Mouse (Mus musculus): ENCODE data around the gene Hsdl1. TPM values are rescaled to one million over a fixed set of nuclear protein-coding genes. Genes with fewer than 3 reads are reported as not detected.

The Hsdl1 gene
- polyA plus RNA-seq, 1 experiment from 2014 or later, result 183 TPM

DNA sequence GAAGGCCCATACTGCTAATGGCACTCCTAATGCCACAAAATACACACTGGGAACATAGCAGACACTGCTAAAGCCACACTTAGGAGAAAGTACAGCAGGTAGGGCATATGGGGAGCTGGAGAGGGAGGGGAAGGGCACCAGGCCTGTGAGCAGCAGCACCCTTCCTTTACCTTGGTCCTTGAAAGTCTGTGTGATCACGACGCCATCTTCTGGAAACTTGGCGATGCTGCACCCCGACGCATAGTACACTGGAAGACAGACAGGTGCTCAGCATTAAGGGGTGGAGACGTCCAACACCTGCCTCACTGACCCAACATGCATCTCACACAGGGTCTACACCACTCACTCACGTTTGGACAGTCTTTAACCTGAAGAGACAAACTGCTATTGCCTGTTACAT is 54.9 kb downstream of the Hsdl1 start:
- WGBS, result 72% methylated on average over 7 of the region's 7 CpGs
- Histone ChIP-seq H3K4me3 (replicated peaks; ENCODE audit: low read length) (no peak overlapping the region), H3K27me3 (replicated peaks; ENCODE audit: control insufficient read depth, insufficient read depth, low read length) (no peaks in the 10 kb centered on the region), H3K36me3 (ENCODE audit: control insufficient read depth, insufficient read depth) (peaks cover 31% of the 10 kb centered on the region), H3K9me3 (ENCODE audit: control insufficient read depth, low read length) (no peaks in the 10 kb centered on the region), H3K27ac (ENCODE audit: low read length) (no peak overlapping the region), H3K4me1 (replicated peaks; ENCODE audit: control insufficient read depth, insufficient read depth, low read length) (no peaks in the 10 kb centered on the region), H3K9ac (replicated peaks; ENCODE audit: low read depth, low read length) (no peak overlapping the region), H3K4me2 (ENCODE audit: low read length) (no peak overlapping the region)
- no peak for ATAC-seq

DNA sequence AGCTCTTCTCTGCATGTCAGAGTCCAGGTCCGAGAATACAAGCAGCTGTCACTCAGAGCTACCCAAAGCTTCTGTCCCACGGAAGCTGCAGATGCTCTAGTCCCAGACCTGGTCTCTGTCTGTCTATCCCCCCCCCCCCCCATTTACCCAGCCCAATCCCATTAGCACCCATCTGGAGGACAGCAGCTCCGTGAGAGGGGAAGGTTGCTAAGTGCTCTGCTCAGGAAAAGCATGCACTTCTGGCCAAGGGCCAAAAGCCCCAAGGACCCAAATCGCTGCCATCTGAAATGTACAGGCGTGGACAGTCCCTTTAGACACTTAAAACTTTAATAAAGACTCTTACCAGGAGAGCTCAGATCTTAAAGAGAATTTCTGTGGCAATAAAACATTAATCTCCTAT is 58.3 kb downstream of the Hsdl1 start:
- Histone ChIP-seq H3K4me3 (replicated peaks; ENCODE audit: low read length) (no peak overlapping the region), H3K4me2 (ENCODE audit: low read length) (no peak overlapping the region), H3K27me3 (replicated peaks; ENCODE audit: control insufficient read depth, insufficient read depth, low read length) (no peaks in the 10 kb centered on the region), H3K4me1 (replicated peaks; ENCODE audit: control insufficient read depth, insufficient read depth, low read length) (no peaks in the 10 kb centered on the region), H3K9me3 (ENCODE audit: control insufficient read depth, low read length) (no peaks in the 10 kb centered on the region), H3K36me3 (ENCODE audit: control insufficient read depth, insufficient read depth) (peaks cover 30% of the 10 kb centered on the region), H3K9ac (replicated peaks; ENCODE audit: low read depth, low read length) (no peak overlapping the region), H3K27ac (ENCODE audit: low read length) (no peak overlapping the region)
- WGBS, result 43% methylated on average over 5 of the region's 5 CpGs
- no peak for ATAC-seq

GRCm38 (mm10) chr8:119515767-119516166 is 59.2 kb downstream of the Hsdl1 start:
- 48% methylated on average over 3 of the region's 3 CpGs for WGBS
- Histone ChIP-seq H3K9ac (replicated peaks; ENCODE audit: low read depth, low read length) (no peak overlapping the region), H3K4me1 (replicated peaks; ENCODE audit: control insufficient read depth, insufficient read depth, low read length) (no peaks in the 10 kb centered on the region), H3K36me3 (ENCODE audit: control insufficient read depth, insufficient read depth) (peaks cover 28% of the 10 kb centered on the region), H3K9me3 (ENCODE audit: control insufficient read depth, low read length) (no peaks in the 10 kb centered on the region), H3K4me3 (replicated peaks; ENCODE audit: low read length) (no peak overlapping the region), H3K27me3 (replicated peaks; ENCODE audit: control insufficient read depth, insufficient read depth, low read length) (no peaks in the 10 kb centered on the region), H3K27ac (ENCODE audit: low read length) (no peak overlapping the region), H3K4me2 (ENCODE audit: low read length) (no peak overlapping the region)
- ATAC-seq, result no peak

DNA sequence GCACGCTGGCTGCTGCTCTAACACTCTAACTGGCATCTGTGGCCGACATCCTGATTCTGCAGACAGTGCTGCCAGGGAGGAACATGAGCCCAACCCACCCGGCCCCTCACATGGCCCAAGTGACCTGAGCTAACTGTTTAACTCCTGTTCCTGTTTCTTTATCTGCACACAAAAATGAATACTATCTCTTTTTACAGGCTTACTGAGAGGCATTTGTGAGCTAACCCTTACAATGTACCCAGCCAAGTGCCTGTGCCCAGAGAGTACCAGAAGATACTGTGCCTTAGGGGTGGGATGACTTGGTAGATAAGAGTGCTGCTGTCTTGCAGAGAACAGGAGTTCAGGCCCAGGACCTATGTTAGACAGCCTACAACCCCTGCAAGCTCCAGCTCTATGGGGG is 60.0 kb downstream of the Hsdl1 start:
- Histone ChIP-seq H3K27me3 (replicated peaks; ENCODE audit: control insufficient read depth, insufficient read depth, low read length) (no peaks in the 10 kb centered on the region), H3K4me3 (replicated peaks; ENCODE audit: low read length) (no peak overlapping the region), H3K4me2 (ENCODE audit: low read length) (no peak overlapping the region), H3K4me1 (replicated peaks; ENCODE audit: control insufficient read depth, insufficient read depth, low read length) (no peaks in the 10 kb centered on the region), H3K27ac (ENCODE audit: low read length) (no peak overlapping the region), H3K9ac (replicated peaks; ENCODE audit: low read depth, low read length) (no peak overlapping the region), H3K36me3 (ENCODE audit: control insufficient read depth, insufficient read depth) (peaks cover 29% of the 10 kb centered on the region), H3K9me3 (ENCODE audit: control insufficient read depth, low read length) (no peaks in the 10 kb centered on the region)
- WGBS, result 95% methylated on average over 3 of the region's 3 CpGs
- ATAC-seq, result no peak

DNA sequence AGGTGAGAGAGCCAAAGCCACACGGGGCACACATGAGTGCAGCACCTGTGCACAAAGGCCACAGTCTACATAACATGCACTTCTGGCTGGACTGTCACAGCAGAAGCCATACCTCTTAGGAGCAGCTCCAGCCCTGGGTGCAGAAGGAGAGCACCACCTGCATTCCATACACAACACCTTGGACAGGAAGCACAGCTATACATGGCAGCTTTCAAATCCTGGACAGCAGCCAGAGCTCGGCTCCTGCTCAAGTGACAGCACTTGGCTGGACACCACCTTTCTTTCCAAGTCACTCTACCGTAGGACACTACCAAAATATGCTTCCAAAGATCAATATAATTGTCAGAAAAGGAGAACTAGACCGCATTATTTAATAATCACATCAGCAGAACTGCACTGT is 61.6 kb downstream of the Hsdl1 start:
- no peaks in the 10 kb centered on the region for H3K27me3 ChIP-seq (replicated peaks; ENCODE audit: control insufficient read depth, insufficient read depth, low read length)
- H3K4me2 ChIP-seq (ENCODE audit: low read length), result no peak overlapping the region
- H3K9me3 ChIP-seq (ENCODE audit: control insufficient read depth, low read length), result no peaks in the 10 kb centered on the region
- H3K9ac ChIP-seq (replicated peaks; ENCODE audit: low read depth, low read length), result no peak overlapping the region
- no peak for ATAC-seq
- H3K27ac ChIP-seq (ENCODE audit: low read length), result no peak overlapping the region
- peaks cover 36% of the 10 kb centered on the region for H3K36me3 ChIP-seq (ENCODE audit: control insufficient read depth, insufficient read depth)
- H3K4me3 ChIP-seq (replicated peaks; ENCODE audit: low read length), result no peak overlapping the region
- WGBS, result 82% methylated on average over 4 of the region's 4 CpGs
- H3K4me1 ChIP-seq (replicated peaks; ENCODE audit: control insufficient read depth, insufficient read depth, low read length), result no peaks in the 10 kb centered on the region

Other genes starting within 250 kb of the Hsdl1 start
- 608 and 664 TPM in 2 replicates for gene Hsbp1, start 230.7 kb downstream of the Hsdl1 start, polyA plus RNA-seq (2015; fragmentation: Nextera tagmentation; extraction: Ambion mirVana)
- 13.0 and 13.9 TPM in 2 replicates for gene Mlycd, start 180.3 kb downstream of the Hsdl1 start, polyA plus RNA-seq (2015; fragmentation: Nextera tagmentation; extraction: Ambion mirVana)
- 0.20 TPM in 2 replicates for gene Osgin1, start 141.1 kb downstream of the Hsdl1 start, polyA plus RNA-seq (2015; fragmentation: Nextera tagmentation; extraction: Ambion mirVana)
- 11.9 and 28.9 TPM in 2 replicates for gene Necab2, start 128.5 kb downstream of the Hsdl1 start, polyA plus RNA-seq (2015; fragmentation: Nextera tagmentation; extraction: Ambion mirVana)
- not detected in 2 replicates for gene Slc38a8, start 73.5 kb downstream of the Hsdl1 start, polyA plus RNA-seq (2015; fragmentation: Nextera tagmentation; extraction: Ambion mirVana)
- 66.6 and 75.9 TPM in 2 replicates for gene Mbtps1, start 16.4 kb downstream of the Hsdl1 start, polyA plus RNA-seq (2015; fragmentation: Nextera tagmentation; extraction: Ambion mirVana)
- 0.24 and 0.39 TPM in 2 replicates for gene Dnaaf1, start 52 bp upstream of the Hsdl1 start, polyA plus RNA-seq (2015; fragmentation: Nextera tagmentation; extraction: Ambion mirVana)
- 19.3 and 19.4 TPM in 2 replicates for gene Taf1c, start 30.0 kb upstream of the Hsdl1 start, polyA plus RNA-seq (2015; fragmentation: Nextera tagmentation; extraction: Ambion mirVana)
- gene Adad2, start 37.6 kb upstream of the Hsdl1 start, polyA plus RNA-seq (2015; fragmentation: Nextera tagmentation; extraction: Ambion mirVana), result not detected in 2 replicates
- gene Kcng4, start 60.5 kb upstream of the Hsdl1 start, polyA plus RNA-seq (2015; fragmentation: Nextera tagmentation; extraction: Ambion mirVana), result not detected in 2 replicates
- 3.5 and 4.2 TPM in 2 replicates for gene Wfdc1, start 91.2 kb upstream of the Hsdl1 start, polyA plus RNA-seq (2015; fragmentation: Nextera tagmentation; extraction: Ambion mirVana)
- gene Atp2c2, start 124.8 kb upstream of the Hsdl1 start, polyA plus RNA-seq (2015; fragmentation: Nextera tagmentation; extraction: Ambion mirVana), result 0.06 and 0.14 TPM in 2 replicates
- 15.3 and 16.1 TPM in 2 replicates for gene Tldc1, start 203.2 kb upstream of the Hsdl1 start, polyA plus RNA-seq (2015; fragmentation: Nextera tagmentation; extraction: Ambion mirVana)